Mouse (Mus musculus) liver, embryonic 16.5 days (tissue): ENCODE data around the gene Rapgef4. TPM values are rescaled to one million over a fixed set of nuclear protein-coding genes. Genes with fewer than 3 reads are reported as not detected.

Experiments
- ATAC-seq: fragments of 200-750 bp; cut with Nextera tagmentation; 2 replicates; pipeline ENCODE4 v1.8.0; 2017; ENCODE audit warnings: low read depth, mild to moderate bottlenecking, moderate number of reproducible peaks, moderate library complexity
- H3K27ac ChIP-seq: fragments of 300-500 bp; sonication (generic); 2 replicates; pipeline ENCODE4 v1.5.1; 2014; ENCODE audit warnings: mild to moderate bottlenecking, low read length
- H3K27me3 ChIP-seq: fragments of 300-500 bp; sonication (generic); 2 replicates; pipeline ENCODE4 v1.6.1; 2014; ENCODE audit warnings: low read depth, low read length, mixed read lengths; ENCODE audit not compliant: control insufficient read depth, insufficient read depth
- H3K36me3 ChIP-seq: fragments of 300-500 bp; sonication (generic); 2 replicates; pipeline ENCODE4 v1.6.1; 2014; ENCODE audit warnings: mild to moderate bottlenecking; ENCODE audit not compliant: control insufficient read depth, insufficient read depth
- H3K4me1 ChIP-seq: fragments of 300-500 bp; sonication (generic); 2 replicates; pipeline ENCODE4 v1.6.1; 2014; ENCODE audit warnings: low read depth, low read length, mixed read lengths; ENCODE audit not compliant: control insufficient read depth
- H3K4me2 ChIP-seq: fragments of 300-500 bp; sonication (generic); 2 replicates; pipeline ENCODE4 v1.6.1; 2014; ENCODE audit warnings: low read depth, low read length, mixed read lengths
- H3K4me3 ChIP-seq: fragments of 300-500 bp; sonication (generic); 2 replicates; pipeline ENCODE4 v1.5.1; 2014; ENCODE audit warnings: low read depth, mild to moderate bottlenecking, low read length
- H3K9ac ChIP-seq: fragments of 300-500 bp; sonication (generic); 2 replicates; pipeline ENCODE4 v1.6.1; 2014; ENCODE audit warnings: low read depth, low read length
- H3K9me3 ChIP-seq: fragments of 300-500 bp; sonication (generic); replicated peaks from 2 replicates; pipeline ENCODE4 v1.6.1; 2016; ENCODE audit warnings: low read length; ENCODE audit not compliant: control insufficient read depth
- WGBS: fragments of 180-500 bp; shearing (Covaris S2); extraction: QIAGEN DNeasy Blood & Tissue Kit; methylation state at CpG from one replicate; pipeline ENCODE4 v1.1.7; 2014; ENCODE audit not compliant: insufficient replicate concordance; 5-methylcytosine and 5-hydroxymethylcytosine counted together
- polyA plus RNA-seq: library from polyadenylated mRNA; unstranded; fragments of >200 nt; fragmentation: Nextera tagmentation; extraction: Ambion mirVana; gene quantifications from 2 replicates; pipeline ENCODE4 v1.2.1, GENCODE M21; 2015

The Rapgef4 gene
- polyA plus RNA-seq, 1 experiment from 2014 or later = 7.8 TPM

DNA sequence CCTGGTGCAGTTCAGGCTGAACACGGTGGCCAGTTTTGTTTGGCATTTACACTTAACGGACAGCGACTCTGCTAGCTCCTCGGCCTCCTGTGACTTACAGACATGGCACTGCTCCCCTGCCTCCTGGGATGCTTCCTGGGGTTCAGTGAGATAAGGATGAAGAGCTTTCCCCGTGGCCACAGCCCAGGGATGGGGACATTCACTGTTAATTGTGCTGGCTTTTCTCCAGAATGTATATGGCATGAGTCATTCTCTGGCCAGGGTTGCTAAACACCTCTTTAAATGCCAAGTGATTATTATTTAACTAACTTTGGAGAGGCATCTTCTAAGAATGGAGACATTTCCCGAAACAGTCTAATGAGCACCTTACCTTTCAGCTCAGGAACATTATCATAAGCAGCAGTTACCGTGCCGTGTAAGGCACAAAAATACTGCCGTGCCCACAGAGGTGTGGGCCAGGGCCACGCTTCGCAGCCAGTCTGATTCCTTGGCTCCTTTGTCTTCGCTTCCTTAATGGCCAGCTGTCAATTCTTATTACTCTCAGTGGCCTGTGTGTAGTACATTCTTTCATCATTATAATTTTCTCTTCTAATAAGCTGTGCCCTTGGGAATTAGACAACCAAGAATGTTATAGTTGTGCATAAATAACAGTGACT lies 126.6 kb downstream of the Rapgef4 start:
- 67% methylated on average over 12 of the region's 12 CpGs for WGBS
- Histone ChIP-seq H3K27me3 (no peaks in the 10 kb centered on the region), H3K4me1 (no peaks in the 10 kb centered on the region), H3K36me3 (no peaks in the 10 kb centered on the region), H3K9me3 (no peaks in the 10 kb centered on the region), H3K27ac (no peak overlapping the region), H3K9ac (no peak overlapping the region), H3K4me2 (no peak overlapping the region), H3K4me3 (no peak overlapping the region)
- ATAC-seq = no peak

DNA sequence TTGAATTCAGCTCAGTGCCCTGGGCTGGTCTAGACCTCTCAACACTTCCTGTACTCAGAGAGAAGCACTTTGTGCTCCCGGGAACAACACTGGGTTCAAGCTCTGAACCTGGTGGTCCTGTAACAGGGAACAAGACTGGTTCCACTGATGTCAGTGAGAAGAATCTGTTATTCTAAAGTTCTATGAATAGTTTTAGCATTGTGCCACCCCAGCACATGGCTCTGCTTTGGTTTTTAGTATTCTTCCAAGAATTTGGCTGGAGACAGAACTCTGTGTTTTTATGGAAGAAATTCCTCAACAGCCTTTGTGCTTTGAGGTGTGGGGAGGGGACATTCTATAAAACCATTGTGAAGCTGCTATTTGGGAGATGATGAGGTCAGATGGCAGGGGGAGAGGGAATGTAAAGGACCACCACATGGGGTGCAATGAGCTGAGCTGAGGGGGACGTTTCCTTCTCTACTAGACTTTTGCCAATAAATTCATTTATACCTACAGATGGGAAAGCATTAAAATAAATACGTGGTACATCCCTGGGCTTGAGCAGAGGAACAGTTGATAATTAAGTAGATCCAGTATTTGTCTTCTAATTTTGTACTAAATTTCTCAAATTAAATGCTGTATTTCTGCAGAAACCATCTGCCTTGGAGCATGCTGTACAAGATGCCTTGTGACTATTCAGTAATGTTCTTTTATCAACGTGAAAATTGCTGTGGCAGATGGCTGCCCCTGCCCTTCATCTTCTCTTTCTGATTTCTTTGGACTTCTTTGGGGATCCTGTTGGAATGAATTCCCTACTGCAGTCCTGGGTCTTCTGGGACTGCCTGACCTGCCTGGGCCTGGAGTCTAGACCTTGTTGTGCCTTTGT lies 127.6 kb downstream of the Rapgef4 start:
- H3K4me3 ChIP-seq = no peak overlapping the region
- H3K36me3 ChIP-seq = no peaks in the 10 kb centered on the region
- H3K9ac ChIP-seq = no peak overlapping the region
- no peak for ATAC-seq
- H3K27ac ChIP-seq = no peak overlapping the region
- 51% methylated on average over 4 of the region's 4 CpGs for WGBS
- no peaks in the 10 kb centered on the region for H3K27me3 ChIP-seq
- H3K9me3 ChIP-seq = no peaks in the 10 kb centered on the region
- H3K4me1 ChIP-seq = no peaks in the 10 kb centered on the region
- no peak overlapping the region for H3K4me2 ChIP-seq

DNA sequence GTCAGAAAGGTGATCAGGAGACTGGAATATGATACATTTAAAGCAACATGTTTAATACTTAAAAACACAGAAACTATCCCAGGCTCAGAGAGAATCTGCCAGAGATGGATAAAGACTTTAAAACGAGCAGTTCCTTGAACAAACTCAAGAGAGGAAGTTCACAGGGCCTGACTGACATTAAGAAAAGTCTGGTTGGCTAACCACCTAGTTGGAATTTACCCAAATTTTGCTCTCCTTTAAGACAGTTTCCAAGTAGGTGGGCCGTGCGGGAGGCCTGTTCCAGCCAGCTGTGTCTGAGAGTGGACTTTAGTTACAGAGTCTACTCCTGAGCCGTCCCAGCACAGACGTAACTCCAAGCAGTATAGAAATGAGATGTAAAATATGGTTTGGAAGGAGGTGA lies 129.4 kb downstream of the Rapgef4 start:
- no peak overlapping the region for H3K4me2 ChIP-seq
- H3K27me3 ChIP-seq = no peaks in the 10 kb centered on the region
- 58% methylated on average over 5 of the region's 5 CpGs for WGBS
- H3K27ac ChIP-seq = no peak overlapping the region
- no peak for ATAC-seq
- H3K9me3 ChIP-seq = no peaks in the 10 kb centered on the region
- H3K4me3 ChIP-seq = no peak overlapping the region
- H3K36me3 ChIP-seq = no peaks in the 10 kb centered on the region
- no peak overlapping the region for H3K9ac ChIP-seq
- no peaks in the 10 kb centered on the region for H3K4me1 ChIP-seq

DNA sequence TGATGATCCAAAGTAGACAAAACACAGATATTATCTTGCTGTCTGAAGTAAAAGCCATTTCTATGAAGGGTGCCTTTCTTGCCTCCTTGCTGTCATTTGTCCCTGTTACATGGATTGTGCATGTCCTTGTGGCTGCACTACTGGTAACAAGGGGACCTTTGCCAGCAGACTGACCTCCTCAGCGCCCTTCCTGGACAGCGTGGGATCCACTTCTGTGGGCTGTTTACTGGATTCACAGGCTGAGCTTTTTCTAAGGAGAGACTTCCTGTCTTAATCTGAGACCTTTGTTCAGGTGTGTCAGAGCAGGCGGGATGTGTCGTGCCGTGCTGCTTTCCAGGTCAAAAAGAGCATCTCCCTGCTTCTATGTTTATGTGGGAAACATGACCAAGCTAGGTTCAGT lies 132.7 kb downstream of the Rapgef4 start:
- Histone ChIP-seq H3K27me3 (no peaks in the 10 kb centered on the region), H3K27ac (no peak overlapping the region), H3K4me3 (no peak overlapping the region), H3K9me3 (no peaks in the 10 kb centered on the region), H3K9ac (no peak overlapping the region), H3K36me3 (no peaks in the 10 kb centered on the region), H3K4me2 (no peak overlapping the region), H3K4me1 (no peaks in the 10 kb centered on the region)
- ATAC-seq = no peak
- WGBS = 68% methylated on average over 5 of the region's 5 CpGs

DNA sequence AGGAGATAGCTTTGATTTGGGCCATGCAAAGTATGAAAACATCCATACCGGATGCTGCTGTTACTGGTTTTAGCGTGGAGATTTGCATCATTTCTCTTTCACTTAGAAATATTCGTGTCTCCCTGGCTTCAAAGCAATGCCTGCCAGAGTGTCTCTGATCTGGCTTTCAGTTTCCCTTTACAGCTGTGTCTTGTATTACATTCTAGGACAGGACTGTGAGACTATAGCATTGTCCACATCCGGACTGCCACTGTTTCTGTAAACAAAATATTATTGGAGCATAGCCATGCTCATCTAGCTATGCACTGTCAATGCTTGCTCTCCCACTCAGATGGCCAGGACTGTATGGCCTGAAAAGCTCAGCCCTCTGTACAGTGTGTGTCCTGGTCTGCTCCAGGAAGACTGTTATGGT lies 133.1 kb downstream of the Rapgef4 start:
- no peaks in the 10 kb centered on the region for H3K9me3 ChIP-seq
- H3K4me3 ChIP-seq = no peak overlapping the region
- no peaks in the 10 kb centered on the region for H3K27me3 ChIP-seq
- H3K27ac ChIP-seq = no peak overlapping the region
- no peak for ATAC-seq
- no peak overlapping the region for H3K9ac ChIP-seq
- no peaks in the 10 kb centered on the region for H3K36me3 ChIP-seq
- no peak overlapping the region for H3K4me2 ChIP-seq
- H3K4me1 ChIP-seq = no peaks in the 10 kb centered on the region
- 57% methylated on average over 4 of the region's 4 CpGs for WGBS

DNA sequence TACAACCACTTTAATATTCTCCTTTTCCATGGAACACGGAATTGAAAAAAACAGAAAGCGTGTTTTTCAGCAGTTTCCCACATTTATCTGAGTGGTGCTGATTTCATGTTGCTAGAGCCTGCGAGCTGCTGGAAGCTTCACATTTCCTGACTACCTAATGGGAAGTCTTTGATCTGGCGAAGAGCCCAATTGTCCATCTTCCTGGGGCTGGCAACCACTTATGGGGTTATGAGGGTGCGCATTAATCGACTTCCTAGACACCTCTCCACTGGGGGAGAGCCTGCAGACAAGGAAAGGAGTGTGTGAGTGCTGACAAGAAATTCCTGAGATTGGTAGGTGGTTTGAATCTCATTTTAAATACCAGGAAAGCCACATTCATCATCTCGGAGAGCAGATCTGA lies 135.1 kb downstream of the Rapgef4 start:
- 56% methylated on average over 7 of the region's 7 CpGs for WGBS
- Histone ChIP-seq H3K4me1 (no peaks in the 10 kb centered on the region), H3K9me3 (no peaks in the 10 kb centered on the region), H3K27ac (no peak overlapping the region), H3K36me3 (no peaks in the 10 kb centered on the region), H3K27me3 (no peaks in the 10 kb centered on the region), H3K4me3 (no peak overlapping the region), H3K4me2 (no peak overlapping the region), H3K9ac (no peak overlapping the region)
- no peak for ATAC-seq

DNA sequence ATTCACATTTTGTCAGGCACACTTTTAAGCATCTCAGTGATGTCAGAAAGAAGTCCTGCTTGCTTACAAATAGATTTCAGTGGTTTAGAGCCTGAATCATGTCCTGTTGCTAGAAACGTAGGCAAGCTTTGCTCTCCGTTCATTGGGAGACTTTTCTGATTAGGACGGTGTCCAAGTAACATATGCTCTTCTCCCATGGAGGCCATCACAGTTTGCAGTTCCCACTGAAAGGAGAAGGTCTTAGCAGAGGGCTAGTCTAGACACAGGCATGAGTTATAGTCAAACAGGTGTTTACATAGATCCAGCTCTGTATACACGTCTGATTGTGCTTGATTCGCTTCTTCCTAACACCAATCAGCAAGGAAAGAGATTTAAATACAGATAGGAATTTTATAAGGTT lies 135.7 kb downstream of the Rapgef4 start:
- H3K27ac ChIP-seq = no peak overlapping the region
- no peak overlapping the region for H3K4me3 ChIP-seq
- no peaks in the 10 kb centered on the region for H3K27me3 ChIP-seq
- WGBS = 66% methylated on average over 5 of the region's 5 CpGs
- H3K9me3 ChIP-seq = no peaks in the 10 kb centered on the region
- H3K36me3 ChIP-seq = no peaks in the 10 kb centered on the region
- ATAC-seq = no peak
- H3K4me1 ChIP-seq = no peaks in the 10 kb centered on the region
- H3K4me2 ChIP-seq = no peak overlapping the region
- H3K9ac ChIP-seq = no peak overlapping the region

DNA sequence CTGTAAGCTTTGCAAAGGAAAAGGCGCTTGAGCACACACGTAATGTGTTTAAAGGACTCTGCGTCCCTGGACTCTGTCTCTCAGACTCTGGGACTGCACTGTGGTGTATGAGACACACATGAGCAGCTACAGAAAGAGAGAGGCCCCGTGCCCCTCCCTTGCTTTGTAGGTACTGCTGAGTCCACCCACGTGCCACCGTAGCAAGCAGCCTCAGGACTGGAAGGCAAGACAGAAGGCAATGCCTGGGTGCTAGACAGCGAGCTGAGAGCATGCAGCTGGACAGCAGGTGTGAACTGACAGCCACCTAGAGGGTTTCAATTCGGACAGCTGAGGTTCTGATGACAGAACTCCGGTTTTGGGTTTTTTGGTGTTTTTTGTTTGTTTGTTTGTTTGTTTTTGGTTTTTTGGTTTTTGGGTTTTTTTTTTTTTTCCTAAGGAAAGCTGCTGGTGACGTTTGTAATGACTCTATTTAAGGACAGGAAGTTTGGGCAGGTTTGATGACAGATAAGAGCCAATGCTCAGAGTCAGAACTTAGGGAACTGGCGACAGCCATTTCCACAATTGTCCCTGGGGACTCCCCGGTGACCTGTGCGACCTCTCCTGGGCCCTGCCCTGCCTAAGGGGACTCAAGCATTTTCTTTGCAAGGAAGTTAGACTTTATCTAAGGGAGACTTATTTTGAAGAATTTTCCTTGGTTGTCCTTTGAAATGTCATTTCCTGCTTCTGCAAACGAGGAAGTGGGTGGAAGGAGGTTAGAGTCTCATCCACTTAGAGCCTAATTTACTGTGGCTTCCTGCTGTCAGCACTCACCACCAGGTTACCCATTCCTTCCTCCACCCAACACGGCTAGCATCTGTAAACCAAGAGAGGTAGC lies 136.3 kb downstream of the Rapgef4 start:
- H3K4me2 ChIP-seq = no peak overlapping the region
- no peak overlapping the region for H3K4me3 ChIP-seq
- 23% methylated on average over 15 of the region's 15 CpGs for WGBS
- no peaks in the 10 kb centered on the region for H3K27me3 ChIP-seq
- H3K36me3 ChIP-seq = no peaks in the 10 kb centered on the region
- no peak overlapping the region for H3K9ac ChIP-seq
- peak; percentile 45; the same call in 1 of the 2 replicates for ATAC-seq
- no peak overlapping the region for H3K27ac ChIP-seq
- H3K9me3 ChIP-seq = no peaks in the 10 kb centered on the region
- no peaks in the 10 kb centered on the region for H3K4me1 ChIP-seq
